Mouse (Mus musculus) olfactory bulb, adult 2 months (tissue): ENCODE measurements around the gene Rpl14. TPM values are rescaled to one million over a fixed set of nuclear protein-coding genes. Genes with fewer than 3 reads are reported as not detected.

ENCODE experiments used
- H3K27ac ChIP-seq: fragments of 200-500 bp; 2 replicates; pipeline ENCODE4 v1.5.1; 2012; ENCODE audit warnings: low read depth, low read length; ENCODE audit not compliant: insufficient read depth
- H3K4me1 ChIP-seq: fragments of 200-500 bp; 2 replicates; pipeline ENCODE4 v1.6.1; 2012; ENCODE audit warnings: low read length; ENCODE audit not compliant: control insufficient read depth, insufficient read depth
- H3K4me3 ChIP-seq: fragments of 200-500 bp; 2 replicates; pipeline ENCODE4 v1.5.1; 2012; ENCODE audit warnings: mild to moderate bottlenecking, low read depth, low read length, moderate library complexity; ENCODE audit not compliant: insufficient read depth
- CTCF ChIP-seq: fragments of 200-500 bp; IDR thresholded peaks from 2 replicates; pipeline ENCODE4 v1.5.1; 2012; ENCODE audit warnings: low read depth, mild to moderate bottlenecking, low read length, moderate library complexity; ENCODE audit not compliant: insufficient read depth
- POLR2A ChIP-seq: fragments of 200-500 bp; IDR thresholded peaks from 2 replicates; pipeline ENCODE4 v1.6.1; 2012; ENCODE audit warnings: mild to moderate bottlenecking, low read depth, low read length, moderate library complexity; ENCODE audit not compliant: insufficient read depth
- WGBS: fragments of 180-500 bp; shearing (Covaris S2); methylation state at CpG from one replicate; pipeline ENCODE4 v1.1.7; 2018; 5-methylcytosine and 5-hydroxymethylcytosine counted together
- polyA plus RNA-seq: library from polyadenylated mRNA; stranded (reverse); fragments of >200 nt; gene quantifications from 2 replicates; pipeline ENCODE4 v1.2.4, GENCODE M21; 2012; ENCODE audit warnings: low replicate concordance; ENCODE audit not compliant: missing spikeins, insufficient read depth, insufficient read length

The Rpl14 gene
- polyA plus RNA-seq, 1 experiment, result not detected

DNA sequence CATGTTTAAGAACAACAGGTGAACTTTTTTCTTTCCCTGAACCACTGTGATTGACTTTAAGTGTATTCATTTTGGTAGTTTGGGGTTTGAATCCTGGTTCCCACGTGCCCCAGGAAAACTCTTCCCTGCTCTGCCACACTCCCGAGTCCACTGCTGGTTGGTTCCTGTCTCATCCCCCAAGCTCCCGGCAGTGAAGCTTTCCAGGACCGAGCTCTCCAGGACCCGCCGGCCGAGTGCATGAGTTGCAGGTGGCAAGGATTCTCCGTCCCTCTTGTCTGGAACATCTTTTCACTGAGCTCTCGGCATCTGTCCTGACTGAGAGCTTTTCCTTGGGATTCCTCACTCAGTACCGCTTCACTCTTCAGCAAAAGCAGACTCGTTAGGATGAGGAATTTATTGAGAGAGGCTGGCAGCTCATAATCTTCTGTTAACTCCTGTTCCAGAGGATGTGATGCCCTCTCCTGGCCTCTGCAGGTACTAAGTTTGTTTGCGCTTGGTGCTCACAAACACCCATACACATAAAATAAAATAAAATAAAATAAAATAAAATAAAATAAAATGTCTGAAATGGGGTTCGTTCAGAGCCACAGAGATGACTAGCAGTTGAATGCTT lies 1.4 kb upstream of the Rpl14 start:
- no peak for TF ChIP-seq POLR2A
- no peak for TF ChIP-seq CTCF
- no peak overlapping the region for H3K4me3 ChIP-seq
- WGBS, result 55% methylated on average over 13 of the region's 13 CpGs

DNA sequence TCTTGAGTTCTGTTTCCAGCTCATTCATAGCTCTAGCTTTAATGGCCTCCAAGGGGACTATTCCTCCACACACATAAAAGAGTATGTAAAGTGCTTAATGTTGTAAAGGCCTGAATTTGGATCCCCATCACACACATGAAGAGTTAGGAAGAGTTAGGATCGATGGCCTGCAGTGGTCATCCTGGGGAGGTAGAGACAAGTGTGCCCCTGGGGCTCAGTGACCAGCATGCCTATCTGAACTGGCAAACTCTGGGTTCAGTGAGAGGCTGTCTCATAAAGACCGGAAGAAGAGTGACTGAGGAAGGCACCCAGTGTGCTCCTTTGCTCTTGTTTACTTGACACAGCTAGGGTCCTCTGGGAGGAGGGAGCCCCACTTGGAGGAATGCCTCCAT lies 914 bp upstream of the Rpl14 start:
- 49% methylated on average over 2 of the region's 2 CpGs for WGBS

More for the DNA sequence above, 1.4 kb upstream of the Rpl14 start:
- Histone ChIP-seq H3K4me1 (peaks cover 2% of the 10 kb centered on the region; the same call in 1 of the 2 replicates), H3K27ac (no peak overlapping the region)

DNA sequence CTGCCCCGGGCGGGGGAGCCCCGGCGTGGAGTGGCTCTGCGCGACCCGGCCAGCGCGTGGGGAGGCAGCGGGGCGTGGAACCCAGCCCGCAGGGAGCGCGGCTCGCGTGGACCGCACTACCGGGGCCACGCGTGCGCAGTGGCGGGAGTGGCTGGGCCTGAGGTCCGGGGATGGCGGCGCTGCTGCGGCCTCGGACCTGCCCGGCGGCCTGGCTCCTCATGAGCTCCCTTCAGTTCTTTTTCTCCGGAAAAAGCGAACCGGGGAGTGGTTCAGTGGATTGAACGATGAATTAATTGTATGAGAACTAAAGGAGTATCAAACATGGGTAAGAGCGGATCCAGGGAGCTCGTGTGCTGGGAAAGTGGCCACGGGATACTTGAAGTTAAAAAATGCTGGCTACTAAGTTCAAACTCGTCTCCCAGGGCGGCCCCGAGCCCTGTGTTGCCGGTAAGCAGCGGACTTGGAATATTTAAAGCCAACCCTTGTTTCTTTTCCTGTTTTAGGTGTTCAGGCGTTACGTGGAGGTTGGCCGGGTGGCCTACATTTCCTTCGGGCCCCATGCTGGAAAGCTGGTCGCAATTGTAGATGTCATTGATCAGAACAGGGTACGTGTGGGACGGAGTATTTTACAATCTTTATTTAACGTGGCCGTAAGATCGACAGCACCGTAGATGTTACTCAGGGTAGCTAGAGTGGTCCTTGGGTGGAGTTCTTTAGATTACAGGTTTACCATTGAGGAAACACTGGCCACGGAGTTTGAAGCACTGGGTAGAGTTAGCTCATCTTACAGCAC lies 545 bp downstream of the Rpl14 start:
- Histone ChIP-seq H3K4me3 (peak overlapping the region; percentile 82), H3K4me1 (peaks cover 2% of the 10 kb centered on the region; the same call in 1 of the 2 replicates), H3K27ac (peak overlapping the region; percentile 69; the same call in 1 of the 2 replicates)
- under 1% methylated on average over 53 of the region's 53 CpGs for WGBS
- no peak for TF ChIP-seq POLR2A
- TF ChIP-seq CTCF, result no peak

More for the DNA sequence above, 914 bp upstream of the Rpl14 start:
- TF ChIP-seq CTCF, result no peak
- no peak for TF ChIP-seq POLR2A
- no peak overlapping the region for H3K27ac ChIP-seq
- H3K4me1 ChIP-seq, result peaks cover 2% of the 10 kb centered on the region; the same call in 1 of the 2 replicates
- no peak overlapping the region for H3K4me3 ChIP-seq

DNA sequence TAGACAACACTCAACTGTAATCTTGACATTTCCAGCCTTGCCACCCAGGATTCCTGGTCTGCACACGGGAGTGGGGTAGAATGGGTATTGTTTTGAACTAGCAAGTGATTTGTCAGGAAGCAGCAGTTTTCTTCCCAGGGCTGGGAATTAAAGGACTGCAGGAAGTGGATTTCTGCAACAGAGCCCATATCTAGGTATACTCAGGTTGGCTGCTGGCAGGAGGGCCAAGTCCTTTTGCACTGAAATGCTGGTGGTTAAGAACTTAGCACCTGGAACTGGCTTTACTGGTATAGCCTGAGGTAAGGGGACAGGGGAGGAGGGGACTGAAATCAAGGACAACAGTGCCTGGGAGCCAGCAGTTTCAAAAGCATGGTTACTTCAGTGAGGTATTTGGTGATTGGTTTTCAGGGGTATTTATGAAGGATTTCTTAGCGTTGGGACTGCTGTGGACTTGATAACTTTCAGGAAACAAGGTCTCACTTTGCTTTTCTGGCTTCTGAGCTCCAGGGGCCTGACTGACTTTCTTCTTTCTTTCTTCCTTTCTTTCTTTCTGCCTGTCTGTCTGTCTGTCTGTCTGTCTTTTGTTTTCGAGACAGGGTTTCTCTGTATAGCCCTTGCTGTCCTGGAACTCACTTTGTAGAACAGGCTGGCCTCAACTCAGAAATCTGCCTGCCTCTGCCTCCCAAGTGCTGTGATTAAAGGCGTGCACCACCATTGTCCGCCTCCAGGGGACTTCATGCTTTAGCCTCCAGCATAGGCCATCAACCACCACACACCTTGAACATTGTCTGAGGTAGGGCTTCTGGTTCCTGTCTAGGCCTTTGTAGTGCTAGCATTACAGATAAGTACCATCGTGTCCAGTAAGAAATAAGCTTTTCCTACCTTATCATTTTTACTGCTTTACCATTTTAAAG lies 4.8 kb downstream of the Rpl14 start:
- no peak overlapping the region for H3K27ac ChIP-seq
- H3K4me1 ChIP-seq, result peaks cover 6% of the 10 kb centered on the region
- no peak overlapping the region for H3K4me3 ChIP-seq
- WGBS, result 66% methylated on average over 6 of the region's 6 CpGs
- TF ChIP-seq POLR2A (no peak), CTCF (no peak)

DNA sequence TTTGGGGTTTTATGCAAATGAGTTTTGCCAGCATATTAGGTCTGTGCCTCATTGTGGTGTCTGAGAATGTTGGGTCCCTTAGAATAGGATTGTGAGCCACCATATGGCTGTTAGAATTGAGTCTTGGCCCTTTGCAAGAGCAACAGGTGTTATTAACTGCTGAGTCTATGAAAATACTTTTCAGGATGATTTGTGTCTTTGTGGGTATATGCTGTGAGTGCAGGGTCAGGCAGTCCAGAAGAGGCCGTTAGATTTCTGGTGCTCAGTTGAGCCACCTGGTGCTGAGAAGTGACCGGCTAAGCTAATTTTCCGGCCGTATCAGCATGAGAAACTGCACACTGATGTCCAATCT lies 5.4 kb downstream of the Rpl14 start:
- no peak for TF ChIP-seq CTCF
- no peak for TF ChIP-seq POLR2A
- 2% methylated on average over 4 of the region's 4 CpGs for WGBS

DNA sequence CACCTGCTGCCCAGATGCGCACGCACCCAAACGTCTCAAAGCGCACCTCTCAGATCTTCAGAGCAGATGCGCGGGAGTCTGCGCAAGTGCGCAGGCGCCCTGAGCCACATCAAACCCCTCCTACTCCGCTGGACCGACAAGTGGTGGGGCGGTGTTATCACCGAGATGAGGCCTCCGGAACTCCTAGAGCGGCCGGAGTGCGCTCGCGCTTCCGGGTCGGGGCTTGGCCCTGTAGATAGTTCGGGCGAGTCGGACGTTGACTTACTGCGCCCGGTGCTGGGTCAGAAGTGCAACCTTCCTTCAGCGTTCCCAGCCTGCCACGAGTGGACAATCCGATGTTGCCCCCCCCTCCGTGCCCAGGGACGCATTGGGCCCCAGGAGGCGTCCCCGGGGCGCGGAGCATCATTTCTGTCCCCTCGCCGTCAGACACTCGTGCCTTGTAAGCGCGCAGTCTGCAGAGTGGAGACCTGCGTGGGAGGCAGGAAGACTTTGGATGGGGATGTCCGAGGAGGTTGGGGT lies 5.9 kb downstream of the Rpl14 start:
- WGBS, result under 1% methylated on average over 43 of the region's 43 CpGs
- peak overlapping the region; percentile 81 for H3K4me3 ChIP-seq

More for the DNA sequence above, 5.4 kb downstream of the Rpl14 start:
- Histone ChIP-seq H3K4me1 (peaks cover 6% of the 10 kb centered on the region), H3K4me3 (peak overlapping the region; percentile 81; the same call in 1 of the 2 replicates), H3K27ac (no peak overlapping the region)

DNA sequence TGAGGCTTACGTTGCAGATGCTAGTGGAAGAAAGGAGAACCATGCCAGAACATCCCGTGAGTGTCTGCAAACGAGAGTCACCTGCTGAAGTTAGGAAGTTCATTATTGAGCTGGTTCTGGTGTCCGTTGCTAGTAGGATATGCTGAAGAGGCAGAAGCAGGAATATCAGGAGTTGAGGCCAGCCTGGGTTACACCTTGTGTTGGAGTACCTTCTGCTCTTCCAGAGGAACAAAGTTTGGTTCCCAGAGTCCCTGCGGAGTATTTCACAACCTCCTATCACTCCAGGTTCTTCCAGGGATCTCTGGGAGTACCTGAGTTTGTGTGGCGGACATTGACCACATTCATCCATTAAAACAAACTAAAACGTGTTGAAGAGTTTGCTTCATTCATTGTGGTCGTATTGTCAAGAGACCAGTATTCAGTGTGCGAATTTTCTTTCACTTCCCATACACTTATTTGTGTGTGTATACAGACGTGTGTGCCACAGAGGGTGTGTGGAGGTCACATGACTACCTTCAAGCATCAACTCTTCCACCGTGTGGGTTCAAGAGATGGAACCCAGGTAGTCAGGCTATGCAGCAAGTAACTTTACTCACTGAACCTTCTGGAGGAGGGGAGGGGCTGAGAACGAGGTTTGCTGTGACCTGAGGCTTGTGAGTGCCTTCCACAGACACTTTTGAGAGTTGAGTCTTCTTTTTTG lies 6.6 kb downstream of the Rpl14 start:
- Histone ChIP-seq H3K4me1 (peaks cover 13% of the 10 kb centered on the region), H3K27ac (peak overlapping the region; percentile 78), H3K4me3 (peak overlapping the region; percentile 81)
- 50% methylated on average over 12 of the region's 12 CpGs for WGBS
- TF ChIP-seq CTCF (no peak), POLR2A (no peak)

More for the DNA sequence above, 5.9 kb downstream of the Rpl14 start:
- TF ChIP-seq POLR2A, result peak; percentile 87
- no peak for TF ChIP-seq CTCF
- Histone ChIP-seq H3K4me1 (peaks cover 8% of the 10 kb centered on the region), H3K27ac (peak overlapping the region; percentile 78)

DNA sequence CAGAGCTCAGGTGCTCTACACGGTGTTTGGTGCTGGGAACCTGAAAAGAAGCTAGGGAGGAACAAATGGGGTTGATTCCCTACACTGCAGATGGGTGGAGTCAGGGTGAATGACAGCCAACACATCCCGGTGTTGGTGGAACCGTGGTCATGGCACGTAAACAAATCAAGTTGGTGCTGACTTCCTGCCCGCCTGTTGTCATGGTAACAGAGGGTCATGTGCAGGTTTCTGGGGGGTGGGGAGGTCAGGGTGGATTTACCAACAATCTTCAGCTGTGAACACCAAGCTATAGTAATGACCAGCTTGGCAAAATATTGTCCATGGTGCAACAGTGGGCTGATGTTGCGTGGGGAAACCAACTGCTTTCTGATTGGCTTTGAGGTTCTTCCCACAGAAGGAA lies 7.5 kb downstream of the Rpl14 start:
- WGBS, result 63% methylated on average over 6 of the region's 6 CpGs
- TF ChIP-seq CTCF (no peak), POLR2A (no peak)
- no peak overlapping the region for H3K27ac ChIP-seq
- no peak overlapping the region for H3K4me3 ChIP-seq
- peaks cover 15% of the 10 kb centered on the region for H3K4me1 ChIP-seq
